Mouse (Mus musculus) brain, embryonic 14.5 days (tissue): ENCODE measurements around the gene Parp1.

Experiments
- CTCF ChIP-seq: fragments of 200-500 bp; IDR thresholded peaks from 2 replicates; pipeline ENCODE4 v1.5.1; 2012; ENCODE audit warnings: inconsistent platforms, mild to moderate bottlenecking, moderate library complexity, borderline replicate concordance; ENCODE audit not compliant: insufficient read depth, insufficient read length; ENCODE audit errors: extremely low read depth
- POLR2A ChIP-seq: fragments of 200-500 bp; IDR thresholded peaks from 2 replicates; pipeline ENCODE4 v1.6.1; 2012; ENCODE audit warnings: mild to moderate bottlenecking, inconsistent platforms, borderline replicate concordance; ENCODE audit not compliant: poor library complexity, insufficient read depth, insufficient read length, severe bottlenecking; ENCODE audit errors: extremely low read depth

GRCm38 (mm10) chr1:180536719-180537118, 32.0 kb upstream of the Parp1 start:
- no peak for TF ChIP-seq CTCF
- no peak for TF ChIP-seq POLR2A
